9 mouse cellular contexts compared by ENCODE assay signal in genomic region chr4:142277481-142278196, GRCm38 (mm10). TPM values are rescaled to one million over a fixed set of nuclear protein-coding genes. Genes with fewer than 3 reads are reported as not detected.
DNase-seq lines count a peak whose midpoint lies in the region; ATAC-seq lines count a peak whose summit lies in the region.
"Had no signal": no experiment of that assay in that cellular context is flagged by ENCODE, and none has a peak within 500 bp of the region (broad histone marks: within the 10 kb centered on the region; RNA-seq: fewer than 3 reads in every experiment).

No protein-coding gene starts in this region.

- 50% methylated on average over 20 of the region's 20 CpGs for WGBS in forebrain, embryonic 12.5 days
- 20% methylated on average over 20 of the region's 20 CpGs for WGBS in kidney, embryonic 14.5 days

- peak; percentile 30 for DNase-seq in embryo, embryonic 11 days
- DNase-seq in embryo, embryonic 9.5 days (ENCODE audit: extremely low spot score) = no peak
- peak; percentile 48 for DNase-seq in ES-CJ7 (ENCODE audit: low read depth, low spot score)
- peak; percentile 15 for DNase-seq in ovary, postnatal 10 days (ENCODE audit: low spot score)
- no peak for DNase-seq in left cerebral cortex, adult 9 months (ENCODE audit: low spot score in 2 of 2)

- H3K4me2 ChIP-seq in forebrain, embryonic 12.5 days = no peak overlapping the region
- H3K4me2 ChIP-seq in kidney, embryonic 14.5 days (replicated peaks; ENCODE audit: low read depth, low read length) = peak overlapping the region; percentile 15; the same call in 1 of the 2 replicates
- H3K4me2 ChIP-seq: midbrain, embryonic 12.5 days had no signal

- no peak overlapping the region for H3K27ac ChIP-seq in forebrain, embryonic 12.5 days
- H3K27ac ChIP-seq in kidney, embryonic 14.5 days (ENCODE audit: low read depth, low read length) = no peak overlapping the region
- H3K27ac ChIP-seq: midbrain, embryonic 12.5 days had no signal

- no peak overlapping the region for H3K9ac ChIP-seq in forebrain, embryonic 12.5 days
- no peak overlapping the region for H3K9ac ChIP-seq in kidney, embryonic 14.5 days (ENCODE audit: low read depth, low read length)
- H3K9ac ChIP-seq: midbrain, embryonic 12.5 days had no signal

- no peaks in the 10 kb centered on the region for H3K36me3 ChIP-seq in forebrain, embryonic 12.5 days (replicated peaks)
- H3K36me3 ChIP-seq in kidney, embryonic 14.5 days (ENCODE audit: control insufficient read depth, insufficient read depth, low read length) = no peaks in the 10 kb centered on the region
- H3K36me3 ChIP-seq: midbrain, embryonic 12.5 days had no signal

- no peak overlapping the region for H3K4me3 ChIP-seq in forebrain, embryonic 12.5 days (replicated peaks)
- no peak overlapping the region for H3K4me3 ChIP-seq in kidney, embryonic 14.5 days (ENCODE audit: low read length)
- H3K4me3 ChIP-seq: midbrain, embryonic 12.5 days had no signal

- H3K27me3 ChIP-seq in forebrain, embryonic 12.5 days = no peaks in the 10 kb centered on the region
- H3K27me3 ChIP-seq in kidney, embryonic 14.5 days (ENCODE audit: control insufficient read depth, insufficient read depth, low read length) = no peaks in the 10 kb centered on the region
- H3K27me3 ChIP-seq: midbrain, embryonic 12.5 days had no signal

- 0 out of 2 replicates have a peak, but pooled peaks have one; percentile 37 for ATAC-seq in forebrain, embryonic 12.5 days (ENCODE audit: low FRiP score)
- ATAC-seq in kidney, embryonic 14.5 days (ENCODE audit: low FRiP score, low TSS enrichment) = peak; percentile 83
- ATAC-seq in megakaryocyte-erythroid progenitor cell, adult 5-6 weeks (replicated peaks; ENCODE audit: low FRiP score, low TSS enrichment, poor library complexity, severe bottlenecking) = no peak

- H3K4me1 ChIP-seq in forebrain, embryonic 12.5 days = peaks cover 14% of the 10 kb centered on the region
- H3K4me1 ChIP-seq in kidney, embryonic 14.5 days (ENCODE audit: control insufficient read depth, insufficient read depth, low read length) = peaks cover 10% of the 10 kb centered on the region; the same call in 1 of the 2 replicates

- H3K9me3 ChIP-seq in forebrain, embryonic 12.5 days = no peaks in the 10 kb centered on the region; the same call in 1 of the 2 replicates
- H3K9me3 ChIP-seq in kidney, embryonic 14.5 days (ENCODE audit: control insufficient read depth, low read length) = no peaks in the 10 kb centered on the region
- H3K9me3 ChIP-seq: midbrain, embryonic 12.5 days had no signal

RNA-seq across cellular contexts. Expression of gene Kazn, which starts 38.4 kb away (rescaled TPM):
- 22.2 and 25.6 TPM in 2 replicates for polyA plus RNA-seq in forebrain, embryonic 12.5 days (2016; fragmentation: Nextera tagmentation; extraction: Ambion mirVana)
- 11.3 and 12.9 TPM in 2 replicates for polyA plus RNA-seq in kidney, embryonic 14.5 days (2014; fragmentation: Nextera tagmentation; extraction: Ambion mirVana)
- total RNA-seq in megakaryocyte-erythroid progenitor cell, adult 5-6 weeks (2014; fragmentation: Nextera tagmentation) = 0.45 and 2.0 TPM in 2 replicates
- total RNA-seq in megakaryocyte-erythroid progenitor cell, adult 5-6 weeks (2017) = 3.0 TPM in 1 of 2 replicates, not detected in the other

Comparison
In these comparisons a context has a peak if more than half of its experiments do, and no peak if none do; other contexts are left out.
1. DNase-seq: peak in embryo, embryonic 11 days (single experiment), ES-CJ7 (single experiment) and ovary, postnatal 10 days (single experiment); none in embryo, embryonic 9.5 days (single experiment) and left cerebral cortex, adult 9 months (0 of 2).